Comparison of ENCODE assay signal across 10 mouse cellular contexts in the genomic region with DNA sequence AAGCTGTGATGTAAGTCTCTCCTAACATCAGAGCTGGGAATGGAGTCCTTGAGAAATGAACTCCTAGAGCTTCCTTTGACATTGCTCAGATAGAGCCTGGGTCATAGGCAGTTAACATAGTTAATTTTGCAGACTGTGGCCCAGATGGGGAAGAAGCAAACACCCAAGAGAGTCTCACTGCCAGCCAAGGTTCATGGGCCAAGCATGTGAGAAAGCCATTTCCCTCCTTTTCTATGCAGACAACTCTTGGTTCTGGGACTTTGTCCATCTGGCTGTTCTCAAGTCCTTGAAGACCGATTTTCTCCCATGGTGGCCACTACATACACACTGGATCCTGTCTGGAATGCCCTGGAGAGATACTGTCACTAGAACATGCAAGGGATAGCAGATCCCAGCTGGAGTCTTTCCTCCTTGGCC. TPM values are rescaled to one million over a fixed set of nuclear protein-coding genes. Genes with fewer than 3 reads are reported as not detected.
A peak's percentile ranks its signal among the peaks of the same experiment; 100 is the strongest.
DNase-seq lines count a peak whose midpoint lies in the region; ATAC-seq lines count a peak whose summit lies in the region.
"Had no signal": no experiment of that assay in that cellular context is flagged by ENCODE, and none has a peak within 500 bp of the region (broad histone marks: within the 10 kb centered on the region; RNA-seq: fewer than 3 reads in every experiment).

No protein-coding gene starts in this region.

- DNase-seq in urinary bladder, postnatal 14 days (ENCODE audit: low spot score) = peak; percentile 41
- DNase-seq in urinary bladder, adult 2 months (ENCODE audit: low spot score) = no peak
- peak; percentile 49 for DNase-seq in kidney, adult 9 months
- peak; percentile 85 for DNase-seq in lung, postnatal 10 days
- no peak for DNase-seq in cerebellum, adult 18-20 months
- DNase-seq in forebrain, embryonic 10.5 days (ENCODE audit: extremely low spot score, low spot score) = no peak
- DNase-seq: liver, embryonic 13.5 days; retina, postnatal 1 day; thymus, adult 18-20 months had no signal

- 75% methylated on average over 1 of the region's 1 CpGs for WGBS in forebrain, embryonic 10.5 days
- 91% methylated on average over 1 of the region's 1 CpGs for WGBS in neural tube, embryonic 15.5 days

- no peaks in the 10 kb centered on the region for H3K36me3 ChIP-seq in forebrain, embryonic 10.5 days (replicated peaks)
- H3K36me3 ChIP-seq in neural tube, embryonic 15.5 days = no peaks in the 10 kb centered on the region
- H3K36me3 ChIP-seq: liver, embryonic 13.5 days had no signal

- no peaks in the 10 kb centered on the region for H3K27me3 ChIP-seq in forebrain, embryonic 10.5 days (ENCODE audit: poor library complexity, severe bottlenecking)
- no peaks in the 10 kb centered on the region for H3K27me3 ChIP-seq in neural tube, embryonic 15.5 days (replicated peaks)
- H3K27me3 ChIP-seq: liver, embryonic 13.5 days had no signal

- no peak overlapping the region for H3K4me3 ChIP-seq in forebrain, embryonic 10.5 days
- H3K4me3 ChIP-seq in neural tube, embryonic 15.5 days (replicated peaks) = no peak overlapping the region
- H3K4me3 ChIP-seq: liver, embryonic 13.5 days had no signal

- H3K4me1 ChIP-seq in forebrain, embryonic 10.5 days = no peaks in the 10 kb centered on the region
- no peaks in the 10 kb centered on the region for H3K4me1 ChIP-seq in neural tube, embryonic 15.5 days
- H3K4me1 ChIP-seq: liver, embryonic 13.5 days had no signal

- H3K9me3 ChIP-seq in forebrain, embryonic 10.5 days = no peaks in the 10 kb centered on the region
- no peaks in the 10 kb centered on the region for H3K9me3 ChIP-seq in neural tube, embryonic 15.5 days (replicated peaks)
- H3K9me3 ChIP-seq: liver, embryonic 13.5 days had no signal

- ATAC-seq in neural tube, embryonic 15.5 days (ENCODE audit: low FRiP score) = no peak

- H3K27ac ChIP-seq in forebrain, embryonic 10.5 days = no peak overlapping the region
- no peak overlapping the region for H3K27ac ChIP-seq in neural tube, embryonic 15.5 days (replicated peaks)
- H3K27ac ChIP-seq: liver, embryonic 13.5 days had no signal

- no peak overlapping the region for H3K4me2 ChIP-seq in neural tube, embryonic 15.5 days
- H3K4me2 ChIP-seq: liver, embryonic 13.5 days had no signal

- no peak overlapping the region for H3K9ac ChIP-seq in neural tube, embryonic 15.5 days (replicated peaks)
- H3K9ac ChIP-seq: liver, embryonic 13.5 days had no signal

RNA-seq across cellular contexts. Expression of a gene that starts 45.6 kb away (rescaled TPM):
- polyA plus RNA-seq in urinary bladder, adult 2 months (2012; rRNA removed) = 10.4 and 14.7 TPM in 2 replicates
- 4.9 TPM in 2 replicates for polyA plus RNA-seq in forebrain, embryonic 10.5 days (2016; fragmentation: Nextera tagmentation; extraction: Ambion mirVana)
- polyA plus RNA-seq in neural tube, embryonic 15.5 days (2015; fragmentation: Nextera tagmentation; extraction: Ambion mirVana) = 12.3 and 17.6 TPM in 2 replicates

Comparison
In these comparisons a context has a peak if more than half of its experiments do, and no peak if none do; other contexts are left out.
1. DNase-seq: peak in urinary bladder, postnatal 14 days (single experiment), kidney, adult 9 months (single experiment) and lung, postnatal 10 days (single experiment); none in urinary bladder, adult 2 months (single experiment), cerebellum, adult 18-20 months (0 of 2) and forebrain, embryonic 10.5 days (single experiment).